Mouse (Mus musculus): ENCODE data around the gene Smyd2.

The Smyd2 gene

GRCm38 (mm10) chr1:189873591-189873990 lies 48.6 kb downstream of the Smyd2 start:
- DNase-seq (ENCODE audit: low spot score in 2 of 2): no peak

- no peak for DNase-seq (ENCODE audit: low spot score in 2 of 2)
Measured at GRCm38 (mm10) chr1:189872050-189872449, 50.1 kb downstream of the Smyd2 start.

- no peak for DNase-seq (ENCODE audit: low spot score in 2 of 2)
Measured at GRCm38 (mm10) chr1:189871625-189872024, 50.5 kb downstream of the Smyd2 start.

- DNase-seq (ENCODE audit: low spot score in 2 of 2): no peak
Measured at GRCm38 (mm10) chr1:189870539-189870938, 51.6 kb downstream of the Smyd2 start.

GRCm38 (mm10) chr1:189869651-189870270 lies 52.4 kb downstream of the Smyd2 start:
- no peak for DNase-seq (ENCODE audit: low spot score in 2 of 2)

GRCm38 (mm10) chr1:189868036-189868435 lies 54.1 kb downstream of the Smyd2 start:
- DNase-seq (ENCODE audit: low spot score in 2 of 2): no peak

GRCm38 (mm10) chr1:189867497-189867896 lies 54.7 kb downstream of the Smyd2 start:
- DNase-seq (ENCODE audit: low spot score in 2 of 2): no peak

GRCm38 (mm10) chr1:189867034-189867433 lies 55.1 kb downstream of the Smyd2 start:
- no peak for DNase-seq (ENCODE audit: low spot score in 2 of 2)

- DNase-seq (ENCODE audit: low spot score in 2 of 2): no peak
Measured at GRCm38 (mm10) chr1:189866621-189867020, 55.5 kb downstream of the Smyd2 start.

GRCm38 (mm10) chr1:189864846-189865560 lies 57.2 kb downstream of the Smyd2 start:
- DNase-seq (ENCODE audit: low spot score in 2 of 2): peak in 1 of 2 experiments; percentile 54

GRCm38 (mm10) chr1:189864301-189864700 lies 57.9 kb downstream of the Smyd2 start:
- DNase-seq (ENCODE audit: low spot score in 2 of 2): no peak

- no peak for DNase-seq (ENCODE audit: low spot score in 2 of 2)
Measured at GRCm38 (mm10) chr1:189863727-189864126, 58.4 kb downstream of the Smyd2 start.

- DNase-seq (ENCODE audit: low spot score in 2 of 2): no peak
Measured at GRCm38 (mm10) chr1:189860942-189861315, 61.2 kb downstream of the Smyd2 start.

- DNase-seq (ENCODE audit: low spot score in 2 of 2): no peak
Measured at GRCm38 (mm10) chr1:189860112-189860941, 61.8 kb downstream of the Smyd2 start.

- DNase-seq (ENCODE audit: low spot score in 2 of 2): no peak
Measured at GRCm38 (mm10) chr1:189858377-189858776, 63.8 kb downstream of the Smyd2 start.

GRCm38 (mm10) chr1:189855739-189856138 lies 66.4 kb downstream of the Smyd2 start:
- no peak for DNase-seq (ENCODE audit: low spot score in 2 of 2)

- DNase-seq (ENCODE audit: low spot score in 2 of 2): no peak
Measured at GRCm38 (mm10) chr1:189854646-189855045, 67.5 kb downstream of the Smyd2 start.

- DNase-seq (ENCODE audit: low spot score in 2 of 2): no peak
Measured at GRCm38 (mm10) chr1:189852456-189852855, 69.7 kb downstream of the Smyd2 start.

- DNase-seq (ENCODE audit: low spot score in 2 of 2): no peak
Measured at GRCm38 (mm10) chr1:189852051-189852450, 70.1 kb downstream of the Smyd2 start.

GRCm38 (mm10) chr1:189849550-189849949 lies 72.6 kb downstream of the Smyd2 start:
- DNase-seq (ENCODE audit: low spot score in 2 of 2): no peak

GRCm38 (mm10) chr1:189846319-189846718 lies 75.8 kb downstream of the Smyd2 start:
- no peak for DNase-seq (ENCODE audit: low spot score in 2 of 2)

GRCm38 (mm10) chr1:189834166-189834565 lies 88.0 kb downstream of the Smyd2 start:
- DNase-seq (ENCODE audit: low spot score in 2 of 2): no peak

GRCm38 (mm10) chr1:189833351-189833750 lies 88.8 kb downstream of the Smyd2 start:
- DNase-seq (ENCODE audit: low spot score in 2 of 2): no peak
